Mouse (Mus musculus): Measurements from ENCODE around the gene Hyal1.
"Not testable (repeated sequence)": the region's sequence is repeated elsewhere in the genome, so short reads cannot be mapped to it uniquely, and the experiment has no call there.

The Hyal1 gene

DNA sequence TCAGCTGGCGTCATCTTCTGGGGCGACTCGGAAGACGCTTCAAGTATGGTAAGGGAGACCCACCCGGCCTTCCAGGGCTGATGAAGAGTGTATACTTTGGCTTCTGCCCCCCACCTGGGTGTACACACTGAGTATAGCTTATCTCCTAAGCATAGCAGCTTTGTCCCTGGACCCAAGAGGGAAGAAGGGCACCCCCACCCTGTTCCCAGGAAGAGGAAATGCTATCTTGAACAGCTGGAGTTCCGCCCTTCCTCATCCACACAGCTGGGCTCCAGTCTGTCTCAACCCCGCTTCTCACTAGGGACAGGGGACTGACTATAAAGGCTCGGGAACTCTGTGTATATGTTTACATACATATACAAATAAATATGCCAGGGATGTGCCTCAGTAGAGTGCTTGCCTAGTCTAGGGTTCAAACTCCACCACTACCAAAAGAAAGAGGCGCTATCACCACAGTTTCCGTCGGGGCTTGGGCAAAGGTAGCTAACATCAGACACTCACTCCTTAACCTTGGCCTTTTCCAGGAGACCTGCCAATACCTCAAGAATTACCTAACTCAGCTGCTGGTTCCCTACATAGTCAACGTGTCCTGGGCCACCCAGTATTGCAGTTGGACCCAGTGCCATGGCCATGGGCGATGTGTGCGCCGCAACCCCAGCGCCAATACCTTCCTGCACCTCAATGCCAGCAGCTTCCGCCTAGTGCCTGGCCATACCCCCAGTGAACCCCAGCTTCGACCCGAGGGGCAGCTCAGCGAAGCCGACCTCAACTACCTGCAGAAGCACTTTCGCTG, 5.0 kb upstream of the Hyal1 start:
- DNase-seq (ENCODE audit: extremely low spot score, low read depth, low spot score), result no peak

GRCm38 (mm10) chr9:107572327-107572662, 4.4 kb upstream of the Hyal1 start:
- DNase-seq (ENCODE audit: extremely low spot score, low read depth, low spot score), result no peak

DNA sequence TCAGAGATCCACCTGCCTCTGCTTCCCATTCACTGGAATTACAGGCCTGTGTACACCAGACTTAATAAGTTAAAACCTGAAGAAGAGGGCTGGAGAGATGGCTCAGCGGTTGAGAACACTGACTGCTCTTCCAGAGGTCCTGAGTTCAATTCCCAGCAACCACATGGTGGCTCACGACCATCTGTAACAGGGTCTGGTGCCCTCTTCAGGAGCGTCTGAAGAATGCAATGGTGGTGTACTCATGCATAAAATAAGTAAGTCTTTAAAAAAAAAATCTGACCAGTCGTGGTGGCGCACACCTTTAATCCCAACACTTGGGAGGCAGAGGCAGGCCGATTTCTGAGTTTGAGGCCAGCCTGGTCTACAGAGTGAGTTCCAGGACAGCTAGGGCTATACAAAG, 3.0 kb upstream of the Hyal1 start:
- DNase-seq (ENCODE audit: extremely low spot score, low read depth, low spot score), result not testable (repeated sequence)

DNA sequence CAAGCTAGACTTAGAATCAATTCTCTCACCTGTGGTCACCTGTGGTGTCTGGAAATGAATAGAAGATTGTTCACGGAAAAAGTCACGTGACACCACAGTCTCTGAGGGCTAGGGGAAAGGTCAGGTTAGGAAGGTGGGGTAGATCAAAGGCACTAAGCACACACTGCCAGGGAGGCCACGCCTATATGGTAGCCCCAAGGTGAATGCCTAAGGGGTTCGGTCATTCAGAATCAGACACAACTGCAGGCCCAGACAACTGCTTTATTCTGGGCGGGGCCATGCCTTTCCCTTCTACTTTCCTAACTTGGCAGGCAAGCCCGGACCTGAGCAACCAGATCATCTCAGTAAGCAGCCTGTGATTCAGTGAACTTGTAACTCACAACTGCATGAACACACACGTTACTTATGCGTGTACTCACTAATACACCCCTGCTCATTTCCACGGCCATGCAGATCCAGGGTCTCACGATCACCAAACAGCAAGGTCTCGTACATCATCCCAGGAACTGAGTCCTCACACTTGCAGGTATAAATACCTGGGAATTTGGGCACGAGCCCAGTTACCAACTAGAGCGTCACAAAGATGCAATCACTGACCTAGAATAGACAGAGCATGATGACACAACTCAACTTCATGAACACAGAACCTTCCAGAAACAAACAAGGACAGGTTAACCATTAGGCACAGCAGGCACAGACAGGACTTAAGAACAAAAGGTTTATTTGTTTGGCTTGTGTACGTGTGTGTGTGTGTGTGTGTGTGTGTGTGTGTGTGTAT, 959 bp upstream of the Hyal1 start:
- DNase-seq (ENCODE audit: extremely low spot score, low read depth, low spot score), result no peak

DNA sequence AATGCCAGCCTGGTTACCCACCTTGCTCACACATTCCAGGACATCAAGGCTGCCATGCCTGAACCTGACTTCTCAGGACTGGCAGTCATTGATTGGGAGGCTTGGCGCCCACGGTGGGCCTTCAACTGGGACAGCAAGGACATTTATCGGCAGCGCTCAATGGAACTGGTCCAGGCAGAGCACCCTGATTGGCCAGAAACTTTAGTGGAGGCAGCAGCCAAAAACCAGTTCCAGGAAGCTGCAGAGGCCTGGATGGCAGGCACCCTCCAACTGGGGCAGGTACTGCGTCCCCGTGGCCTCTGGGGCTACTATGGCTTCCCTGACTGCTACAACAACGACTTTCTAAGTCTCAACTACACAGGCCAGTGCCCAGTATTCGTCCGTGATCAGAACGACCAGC, 1.1 kb downstream of the Hyal1 start:
- no peak for DNase-seq (ENCODE audit: extremely low spot score, low read depth, low spot score)

GRCm38 (mm10) chr9:107578587-107578986, 1.9 kb downstream of the Hyal1 start, which contains the start of gene Naa80:
Gene Naa80 (plus strand): TSS chr9:107578887.
- no peak for DNase-seq (ENCODE audit: extremely low spot score, low read depth, low spot score)

- no peak for DNase-seq (ENCODE audit: extremely low spot score, low read depth, low spot score)
Observed at GRCm38 (mm10) chr9:107579023-107579900, 2.5 kb downstream of the Hyal1 start.

DNA sequence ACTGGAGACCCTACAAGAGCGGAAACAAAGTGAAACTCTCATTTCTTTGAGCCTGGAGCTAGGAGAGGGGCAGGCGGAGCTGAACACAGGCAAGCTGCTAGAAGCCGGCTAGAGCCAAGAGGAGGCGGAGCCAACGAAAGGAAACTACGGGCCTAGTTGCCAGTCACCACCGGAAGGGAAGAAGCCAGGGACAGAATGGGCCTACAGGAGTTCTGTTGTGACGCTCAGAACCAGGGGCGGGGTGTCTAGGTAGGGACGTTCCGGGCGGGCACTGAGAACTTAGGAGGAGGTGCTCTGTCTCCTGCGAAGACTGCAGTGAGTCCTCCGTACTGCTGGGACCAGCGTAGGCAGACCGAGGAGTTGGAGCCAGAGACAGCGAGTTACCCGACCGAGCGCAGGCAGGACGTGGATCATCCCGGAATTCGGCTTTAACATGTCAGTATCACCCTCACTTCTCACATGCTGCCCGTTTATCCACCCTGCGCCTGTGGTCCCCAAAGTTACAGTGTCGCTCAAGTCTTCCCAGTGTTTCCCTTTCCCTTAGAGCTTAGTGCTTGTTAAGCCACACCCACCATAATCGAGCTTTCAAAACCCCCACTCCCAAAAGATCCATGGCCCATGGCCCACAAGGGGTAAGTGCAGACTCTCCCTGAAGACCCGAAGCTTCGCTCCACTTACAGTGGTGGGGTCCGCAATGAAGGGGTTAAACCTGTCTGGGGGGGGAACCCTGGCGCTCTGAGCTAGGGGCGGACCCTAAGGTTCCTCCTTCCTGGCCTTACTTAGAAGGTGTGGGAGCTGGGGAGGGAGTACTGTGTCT, 4.0 kb downstream of the Hyal1 start, which contains the start of gene Hyal3:
TSS of gene Hyal3 (plus strand) at position 318 of the 817 bp plus-strand sequence.
- no peak for DNase-seq (ENCODE audit: extremely low spot score, low read depth, low spot score)

DNA sequence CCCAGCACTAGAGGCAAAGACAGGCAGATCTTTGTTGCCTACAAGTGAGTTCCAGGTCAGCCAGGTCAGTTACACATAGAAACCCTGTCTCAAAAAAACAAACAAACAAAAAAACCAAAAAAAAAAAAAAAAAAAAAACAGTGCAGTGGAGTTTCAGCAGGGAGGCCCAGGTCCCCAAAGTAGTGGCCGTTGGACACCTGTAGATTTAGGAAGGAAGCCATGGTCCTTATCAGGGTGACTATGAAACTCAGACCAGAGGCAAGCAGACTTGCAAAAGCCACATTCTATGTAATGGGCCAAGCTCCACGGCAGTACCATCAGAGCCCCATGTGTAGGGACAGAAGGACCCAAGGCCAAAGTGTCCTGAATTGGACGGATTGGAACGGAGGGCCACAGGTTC, 4.9 kb downstream of the Hyal1 start:
- DNase-seq (ENCODE audit: extremely low spot score, low read depth, low spot score), result no peak

DNA sequence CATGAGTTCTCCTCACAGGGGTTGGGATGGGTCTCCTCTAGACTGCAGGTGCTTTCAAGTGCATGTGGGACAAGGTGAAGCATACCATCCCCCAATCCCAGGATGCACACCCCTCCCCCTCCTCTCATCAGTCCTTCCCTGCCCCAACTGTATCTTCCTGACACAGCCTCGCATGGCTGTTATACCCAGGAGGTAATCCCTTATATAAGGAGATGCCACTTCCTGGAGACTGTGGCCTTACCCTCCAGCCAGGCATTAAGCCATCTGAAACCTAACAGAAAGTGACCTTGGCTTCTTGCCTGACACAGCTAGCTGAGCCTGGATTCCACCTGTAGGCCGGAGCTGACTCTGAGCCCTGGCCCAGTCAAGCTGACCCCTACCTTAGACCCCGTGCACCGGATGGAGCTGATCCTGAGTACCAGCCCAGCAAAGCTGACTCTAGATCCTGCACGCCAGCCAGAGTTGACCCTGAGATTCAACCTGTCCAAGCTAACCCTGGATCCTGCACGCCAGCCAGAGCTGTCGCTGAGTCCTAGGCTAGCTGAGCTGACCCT, 5.9 kb downstream of the Hyal1 start:
- no peak for DNase-seq (ENCODE audit: extremely low spot score, low read depth, low spot score)

GRCm38 (mm10) chr9:107583174-107583573, 6.4 kb downstream of the Hyal1 start:
- no peak for DNase-seq (ENCODE audit: extremely low spot score, low read depth, low spot score)

DNA sequence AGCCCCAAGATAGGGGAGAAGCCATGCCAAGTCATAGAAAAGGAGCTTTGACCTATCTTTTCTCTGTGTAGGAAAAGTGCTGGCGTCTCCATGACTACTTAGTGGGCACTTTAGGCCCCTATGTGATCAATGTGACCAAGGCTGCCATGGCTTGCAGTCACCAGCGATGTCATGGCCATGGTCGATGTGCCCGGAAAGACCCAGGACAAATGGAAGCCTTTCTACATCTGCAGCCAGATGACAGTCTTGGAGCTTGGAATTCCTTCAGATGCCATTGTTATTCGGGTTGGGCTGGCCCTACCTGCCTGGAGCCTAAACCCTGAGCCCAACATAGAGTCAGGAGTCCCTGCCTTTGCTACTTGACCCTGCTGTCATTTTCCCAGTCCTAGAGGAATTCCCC, 9.8 kb downstream of the Hyal1 start:
- no peak for DNase-seq (ENCODE audit: extremely low spot score, low read depth, low spot score)

- DNase-seq (ENCODE audit: extremely low spot score, low read depth, low spot score), result peak; percentile 92
Observed at GRCm38 (mm10) chr9:107586974-107587832, 10.5 kb downstream of the Hyal1 start, which contains the start of gene Ifrd2. Gene Ifrd2 (plus strand): TSS chr9:107587642.

DNA sequence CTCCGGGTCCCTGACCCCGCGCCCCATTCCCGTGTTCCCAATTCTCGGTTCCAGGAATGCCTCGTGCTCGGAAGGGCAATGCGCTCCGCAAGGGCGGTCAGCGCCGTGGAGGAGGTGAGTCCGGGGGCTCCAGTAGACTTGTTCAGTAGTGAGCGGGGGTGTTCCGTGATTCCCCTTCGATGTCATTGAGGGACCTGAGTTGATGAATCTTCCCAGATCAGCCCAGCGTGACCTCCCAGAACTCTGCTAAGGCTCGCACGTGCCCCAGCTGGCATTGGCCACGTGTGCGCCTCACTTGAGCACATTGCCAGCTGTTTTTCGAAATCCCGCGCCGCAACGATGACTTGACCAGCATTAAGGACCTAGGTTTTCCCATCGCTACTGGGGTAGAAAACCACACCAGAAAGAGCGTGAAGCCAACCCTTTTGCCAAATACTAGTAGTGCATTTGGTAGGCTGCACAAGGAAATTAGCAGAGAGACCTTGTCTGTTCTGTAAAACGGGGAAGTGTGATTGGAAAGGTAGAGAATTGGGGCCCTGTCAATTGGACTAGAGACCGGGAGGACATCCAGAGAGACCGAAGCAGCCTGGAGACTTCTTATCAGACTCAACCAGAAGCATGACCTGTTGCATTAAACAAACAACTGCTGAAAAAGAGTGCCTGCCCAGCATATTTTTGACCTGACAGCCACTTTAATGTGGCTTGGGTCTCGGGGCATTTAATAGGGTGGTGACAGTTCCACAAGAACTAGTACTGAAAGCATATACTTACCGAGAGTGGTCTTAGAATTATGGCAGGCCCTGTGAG, 11.3 kb downstream of the Hyal1 start:
- DNase-seq (ENCODE audit: extremely low spot score, low read depth, low spot score), result no peak

GRCm38 (mm10) chr9:107590058-107590772, 13.5 kb downstream of the Hyal1 start:
- no peak for DNase-seq (ENCODE audit: extremely low spot score, low read depth, low spot score)

DNA sequence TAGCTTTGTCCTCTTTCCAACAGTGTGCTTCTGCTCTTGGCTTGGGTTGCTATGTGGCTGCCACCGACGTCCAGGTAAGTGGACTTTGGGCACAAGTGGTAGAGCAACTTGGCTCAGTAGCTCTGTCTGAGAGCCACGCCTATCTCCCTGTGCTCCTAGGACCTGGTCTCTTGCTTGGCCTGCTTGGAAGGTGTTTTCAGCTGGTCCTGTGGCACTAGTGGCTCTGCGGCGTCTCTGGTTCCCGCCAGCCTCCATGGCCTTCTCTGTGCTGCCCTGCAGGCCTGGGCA, 14.0 kb downstream of the Hyal1 start:
- no peak for DNase-seq (ENCODE audit: extremely low spot score, low read depth, low spot score)

GRCm38 (mm10) chr9:107593101-107593976, 16.6 kb downstream of the Hyal1 start:
- no peak for DNase-seq (ENCODE audit: extremely low spot score, low read depth, low spot score)

Measured in hindlimb bud, embryonic 11.5 days (tissue).